In genomic region chr17:43267046-43267749, GRCm38 (mm10) we compare ENCODE assay signal across 13 mouse cellular contexts. TPM values are rescaled to one million over a fixed set of nuclear protein-coding genes. Genes with fewer than 3 reads are reported as not detected.
A peak's percentile ranks its signal among the peaks of the same experiment; 100 is the strongest.
DNase-seq lines count a peak whose midpoint lies in the region; ATAC-seq lines count a peak whose summit lies in the region.
"Had no signal": no experiment of that assay in that cellular context is flagged by ENCODE, and none has a peak within 500 bp of the region (broad histone marks: within the 10 kb centered on the region; RNA-seq: fewer than 3 reads in every experiment).

No protein-coding gene starts in this region.

- ATAC-seq in common myeloid progenitor, adult 5-6 weeks (replicated peaks; ENCODE audit: low read depth, poor library complexity, severe bottlenecking): peak; percentile 55
- ATAC-seq: forebrain, embryonic 13.5 days; intestine, embryonic 16.5 days had no signal

- intact Hi-C loops in heart, postnatal 10 days (cut with DNase I): loop anchor here (2.0 kb wide), 1 partner anchor 342 kb away; no protein-coding TSS in a partner anchor

- peak; percentile 82 for DNase-seq in heart, adult 11 months
- DNase-seq in heart, postnatal 10 days: no peak
- DNase-seq in lung, postnatal 14 days: peak; percentile 7
- no peak for DNase-seq in lung, postnatal 25 days (ENCODE audit: low spot score)
- peak; percentile 53 for DNase-seq in testis, postnatal 10 days (ENCODE audit: low spot score)
- no peak for DNase-seq in adrenal gland, adult 8-10 months
- DNase-seq in urinary bladder, adult 18-20 months (ENCODE audit: low spot score in 2 of 2): no peak
- DNase-seq: adrenal gland, postnatal 10 days had no signal

RNA-seq across cellular contexts. Expression of gene Adgrf1, which starts 2.9 kb away (rescaled TPM):
- total RNA-seq in heart, postnatal 10 days (2021): not detected
- not detected in 2 replicates for total RNA-seq in common myeloid progenitor, adult 5-6 weeks (2017)
- total RNA-seq in adrenal gland, adult 8-10 months (2022): not detected
- total RNA-seq: heart, adult 8-10 months; left cerebral cortex, adult 8-10 months had no signal

Comparison
In these comparisons a context has a peak if more than half of its experiments do, and no peak if none do; other contexts are left out.
1. DNase-seq: peak in heart, adult 11 months (single experiment), lung, postnatal 14 days (single experiment) and testis, postnatal 10 days (single experiment); none in heart, postnatal 10 days (0 of 2), lung, postnatal 25 days (single experiment), adrenal gland, adult 8-10 months (single experiment) and urinary bladder, adult 18-20 months (0 of 2).